Mouse (Mus musculus): Measurements from ENCODE around the gene Iqgap3.

- TF ChIP-seq CTCF (IDR thresholded peaks at IDR 0.05; ENCODE audit: borderline replicate concordance, insufficient read depth, low read length) (no peak), POLR2A (IDR thresholded peaks at IDR 0.05; ENCODE audit: low read depth, low read length) (peak; percentile 78)
These were observed 61.4 kb downstream of the Iqgap3 start for GRCm38 (mm10) chr3:88142916-88143771.

All from embryonic fibroblast, embryonic 13.5 days (primary cell).